ENCODE assay signal across 8 mouse cellular contexts in the genomic region with DNA sequence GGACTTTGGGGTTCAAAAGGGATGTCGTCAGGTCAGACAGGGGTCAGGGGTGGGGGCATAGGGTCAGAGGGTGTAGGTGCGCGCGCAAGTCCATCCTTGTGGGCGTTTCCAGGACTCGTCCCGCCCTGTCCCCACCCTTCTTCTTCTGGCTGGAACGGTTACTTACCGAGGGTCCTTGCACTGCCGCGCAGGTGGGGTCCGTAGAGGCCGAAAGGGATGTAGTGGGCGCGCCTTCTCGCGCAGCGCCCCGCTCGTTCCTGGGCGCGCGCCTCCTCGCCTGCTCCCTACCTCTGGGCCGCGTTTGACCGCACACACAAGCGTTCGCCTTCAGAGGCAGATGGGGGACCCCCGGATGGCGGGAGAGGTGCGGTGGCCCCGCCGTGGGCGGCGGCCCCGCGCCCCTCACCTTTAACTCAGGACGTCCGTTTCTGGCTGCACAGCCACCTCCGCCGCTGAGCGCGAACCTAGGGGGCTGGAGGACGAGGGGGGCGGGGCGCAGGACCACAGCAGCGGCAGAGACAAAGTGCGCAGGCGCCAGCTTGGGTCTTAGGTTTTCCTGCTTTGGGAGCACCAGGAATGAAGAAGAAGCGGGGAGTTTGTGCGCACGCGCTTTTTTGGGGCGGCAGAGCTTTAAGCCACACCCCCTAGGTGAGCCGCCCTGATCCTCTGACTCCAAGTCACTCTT. TPM values are rescaled to one million over a fixed set of nuclear protein-coding genes. Genes with fewer than 3 reads are reported as not detected.
DNase-seq lines count a peak whose midpoint lies in the region; ATAC-seq and TF ChIP-seq lines count a peak whose summit lies in the region.

Ccdc120 (minus strand) TSS at position 474 of the 685 bp plus-strand sequence.

- intact Hi-C loops in gastrocnemius, adult 2 months (cut with DNase I): no loop called here
- intact Hi-C loops in left cerebral cortex, adult 2 months (cut with DNase I): no loop called here

- DNase-seq in gastrocnemius, adult 2 months: peak; percentile 72
- DNase-seq in gastrocnemius, adult 18-20 months (ENCODE audit: low spot score): no peak
- peak; percentile 77 for DNase-seq in cerebellum, adult 11 months
- peak; percentile 86 for DNase-seq in hindbrain, embryonic 14.5 days (ENCODE audit: low spot score)
- DNase-seq in left cerebral cortex, adult 2 months (ENCODE audit: extremely low spot score in 1 of 2, low spot score in 2 of 2): peak; percentile 70 to 72
- DNase-seq in lung, postnatal 4 days: peak; percentile 70 to 79
- DNase-seq in right cerebral cortex, postnatal 36 days (ENCODE audit: low spot score in 2 of 2): peak; percentile 68 to 70

- no peaks in the 10 kb centered on the region for H3K36me3 ChIP-seq in forebrain, embryonic 15.5 days
- no peaks in the 10 kb centered on the region for H3K36me3 ChIP-seq in hindbrain, embryonic 14.5 days (replicated peaks; ENCODE audit: control insufficient read depth, insufficient read depth)

- H3K9ac ChIP-seq in forebrain, embryonic 15.5 days (replicated peaks): peak within 1 kb of the TSS; percentile 70
- H3K9ac ChIP-seq in hindbrain, embryonic 14.5 days: peak within 1 kb of the TSS; percentile 79

- peak within 1 kb of the TSS; percentile 44 for H3K4me2 ChIP-seq in forebrain, embryonic 15.5 days (replicated peaks)
- peak within 1 kb of the TSS; percentile 59 for H3K4me2 ChIP-seq in hindbrain, embryonic 14.5 days (replicated peaks)

- no peaks in the 10 kb centered on the region for H3K27me3 ChIP-seq in forebrain, embryonic 15.5 days
- no peaks in the 10 kb centered on the region for H3K27me3 ChIP-seq in hindbrain, embryonic 14.5 days (ENCODE audit: control insufficient read depth, insufficient read depth, low read length)

- 16% methylated on average over 54 of the region's 56 CpGs for WGBS in forebrain, embryonic 15.5 days
- 12% methylated on average over 53 of the region's 56 CpGs for WGBS in hindbrain, embryonic 14.5 days

- H3K4me3 ChIP-seq in gastrocnemius, adult 2 months: peak within 1 kb of the TSS; percentile 79
- peak within 1 kb of the TSS; percentile 76 for H3K4me3 ChIP-seq in forebrain, embryonic 15.5 days
- peak within 1 kb of the TSS; percentile 63 for H3K4me3 ChIP-seq in hindbrain, embryonic 14.5 days (replicated peaks; ENCODE audit: low read length)
- peak within 1 kb of the TSS; percentile 54 for H3K4me3 ChIP-seq in left cerebral cortex, adult 2 months

- H3K9me3 ChIP-seq in forebrain, embryonic 15.5 days: no peaks in the 10 kb centered on the region
- no peaks in the 10 kb centered on the region for H3K9me3 ChIP-seq in hindbrain, embryonic 14.5 days (ENCODE audit: control insufficient read depth, low read length)

- no peak within 1 kb of the TSS for H3K27ac ChIP-seq in gastrocnemius, adult 2 months
- H3K27ac ChIP-seq in forebrain, embryonic 15.5 days (replicated peaks): 0 out of 2 replicates have a peak within 1 kb of the TSS, but pooled peaks have one; percentile 65
- H3K27ac ChIP-seq in hindbrain, embryonic 14.5 days: peak within 1 kb of the TSS; percentile 47; the same call in 1 of the 2 replicates
- H3K27ac ChIP-seq in left cerebral cortex, adult 2 months: 0 out of 2 replicates have a peak within 1 kb of the TSS, but pooled peaks have one; percentile 57

- TF ChIP-seq CTCF in gastrocnemius, adult 2 months (IDR thresholded peaks at IDR 0.05): no peak
- TF ChIP-seq CTCF in left cerebral cortex, adult 2 months (IDR thresholded peaks at IDR 0.05): no peak

- peak; percentile 87 for ATAC-seq in forebrain, embryonic 15.5 days (replicated peaks)
- peak; percentile 91 for ATAC-seq in hindbrain, embryonic 14.5 days (ENCODE audit: low FRiP score)

- peaks cover 10% of the 10 kb centered on the region; the same call in 1 of the 2 replicates for H3K4me1 ChIP-seq in forebrain, embryonic 15.5 days
- 0 out of 2 replicates have a peak, but pooled peaks cover 5% of the 10 kb centered on the region for H3K4me1 ChIP-seq in hindbrain, embryonic 14.5 days (replicated peaks; ENCODE audit: control insufficient read depth, insufficient read depth, low read length)

RNA-seq across cellular contexts. Expression of gene Ccdc120, which starts in this region (rescaled TPM):
- under 1 TPM; 0.28 to 0.75 TPM for total RNA-seq in gastrocnemius, adult 2 months (2021)
- total RNA-seq in gastrocnemius, adult 18-20 months (2021): under 1 TPM; 0.34 to 0.50 TPM
- polyA plus RNA-seq in forebrain, embryonic 15.5 days (2015; fragmentation: Nextera tagmentation; extraction: Ambion mirVana): 55.5 and 63.3 TPM in 2 replicates
- polyA plus RNA-seq in hindbrain, embryonic 14.5 days (2014; fragmentation: Nextera tagmentation; extraction: Ambion mirVana): 61.4 and 65.0 TPM in 2 replicates
- total RNA-seq in left cerebral cortex, adult 2 months (2021): 10 to 100 TPM; 26.3 TPM

Comparison
In these comparisons a context has a peak if more than half of its experiments do, and no peak if none do; other contexts are left out.
1. RNA of gene Ccdc120 (total RNA-seq): 26.3 TPM in left cerebral cortex, adult 2 months; 0.28 to 0.75 TPM in gastrocnemius, adult 2 months and 0.34 to 0.50 TPM in gastrocnemius, adult 18-20 months; every median in the first group is over 10 times any median in the second.
2. Peak in DNase-seq and H3K4me3 ChIP-seq in gastrocnemius, adult 2 months; RNA of the gene not detected or under 1 TPM.
3. Peak in every context shown above with its lines, with median percentiles within 50 percentile points of each other: H3K4me3 ChIP-seq.